Mouse (Mus musculus): ENCODE results near the gene Sc5d.

Gene Sc5d

DNA sequence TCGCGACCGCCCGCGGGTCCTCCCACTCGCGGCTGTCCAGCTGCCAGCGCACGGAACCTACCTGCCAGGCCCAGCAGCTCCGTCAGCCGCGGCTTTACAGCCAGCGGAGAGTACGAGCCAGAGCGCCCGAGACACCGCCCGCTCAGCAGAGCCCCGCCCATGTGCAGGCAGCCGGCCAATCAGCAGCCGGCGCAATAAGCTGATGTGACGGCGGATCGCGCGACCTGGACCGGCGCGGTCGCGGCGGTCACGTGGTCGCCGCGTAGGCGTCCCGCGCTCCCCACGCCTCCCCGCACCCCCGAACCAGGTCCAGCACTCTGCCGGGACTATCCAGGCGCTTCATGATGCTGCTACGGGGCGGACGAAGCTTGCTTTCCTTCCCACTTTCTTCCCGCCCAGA lies at the start of gene Sc5d:
TSS of gene Sc5d (minus strand) at position 112 of the 400 bp plus-strand sequence.
- in situ Hi-C loops (cut with MboI, MseI), result loop anchor here in 1 of 2 experiments (10.0 kb wide), 1 partner anchor 1019 kb away; no protein-coding TSS in a partner anchor

DNA sequence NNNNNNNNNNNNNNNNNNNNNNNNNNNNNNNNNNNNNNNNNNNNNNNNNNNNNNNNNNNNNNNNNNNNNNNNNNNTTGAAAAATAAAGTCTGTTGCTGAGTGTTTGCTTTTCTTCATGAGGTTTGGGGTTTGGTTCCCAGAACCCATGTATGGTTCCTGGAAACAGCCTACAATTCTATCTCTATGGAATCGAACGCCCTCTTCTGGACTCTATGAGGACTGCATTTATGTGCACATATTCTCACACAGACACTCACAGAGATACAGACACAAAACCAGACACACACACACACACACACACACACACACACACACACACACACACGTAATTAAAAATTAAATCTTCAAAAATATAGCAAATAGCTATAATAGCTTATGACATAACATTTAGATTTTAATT lies 47.3 kb upstream of the Sc5d start:
- in situ Hi-C loops (cut with MboI, MseI), result no loop called here

DNA sequence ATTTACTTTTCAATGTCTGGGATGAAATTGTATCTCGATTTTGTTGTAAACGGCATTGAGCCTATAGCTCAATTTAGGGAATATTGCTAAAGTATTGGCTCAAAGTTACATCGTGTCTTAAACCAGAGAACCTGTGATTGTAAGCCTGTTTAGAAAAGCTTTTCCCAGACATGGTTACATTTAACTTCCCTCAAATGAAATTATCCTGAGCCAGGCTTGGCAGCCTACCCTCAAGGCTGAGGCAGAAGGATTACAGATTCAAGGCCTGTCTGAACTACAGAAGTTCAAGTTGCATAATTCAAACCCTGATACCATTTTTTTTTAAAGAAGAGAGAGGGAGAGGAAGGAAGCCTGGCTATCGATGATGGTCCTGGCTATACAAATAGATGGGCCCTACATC lies 39.8 kb upstream of the Sc5d start:
- in situ Hi-C loops (cut with MboI, MseI), result no loop called here

DNA sequence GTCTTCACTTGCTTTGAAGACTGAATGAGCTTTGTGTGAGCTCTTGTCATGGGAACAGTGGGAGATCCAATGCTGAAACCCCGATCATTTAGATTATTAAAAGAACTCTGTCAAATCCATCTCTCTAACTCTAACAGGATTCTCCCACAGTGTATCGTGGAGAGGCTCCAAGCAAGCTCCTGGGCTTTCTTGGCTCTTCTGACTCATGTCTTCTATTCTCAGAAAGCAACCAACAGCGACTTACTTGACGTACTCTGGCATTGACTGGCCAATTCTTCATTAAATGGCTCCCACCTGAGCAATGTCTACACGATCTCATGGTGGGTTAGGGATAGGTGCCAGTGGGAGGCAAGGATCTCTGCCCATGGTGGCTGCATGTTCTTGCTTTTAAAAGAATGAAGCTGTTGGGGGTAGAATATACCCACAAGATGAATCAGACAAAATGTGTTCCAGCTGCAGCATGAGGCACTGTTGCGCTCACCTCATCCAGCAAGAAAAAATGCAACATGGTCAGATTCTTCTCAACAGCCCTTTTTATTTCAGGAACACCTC lies 37.1 kb upstream of the Sc5d start:
- in situ Hi-C loops (cut with MboI, MseI), result no loop called here

DNA sequence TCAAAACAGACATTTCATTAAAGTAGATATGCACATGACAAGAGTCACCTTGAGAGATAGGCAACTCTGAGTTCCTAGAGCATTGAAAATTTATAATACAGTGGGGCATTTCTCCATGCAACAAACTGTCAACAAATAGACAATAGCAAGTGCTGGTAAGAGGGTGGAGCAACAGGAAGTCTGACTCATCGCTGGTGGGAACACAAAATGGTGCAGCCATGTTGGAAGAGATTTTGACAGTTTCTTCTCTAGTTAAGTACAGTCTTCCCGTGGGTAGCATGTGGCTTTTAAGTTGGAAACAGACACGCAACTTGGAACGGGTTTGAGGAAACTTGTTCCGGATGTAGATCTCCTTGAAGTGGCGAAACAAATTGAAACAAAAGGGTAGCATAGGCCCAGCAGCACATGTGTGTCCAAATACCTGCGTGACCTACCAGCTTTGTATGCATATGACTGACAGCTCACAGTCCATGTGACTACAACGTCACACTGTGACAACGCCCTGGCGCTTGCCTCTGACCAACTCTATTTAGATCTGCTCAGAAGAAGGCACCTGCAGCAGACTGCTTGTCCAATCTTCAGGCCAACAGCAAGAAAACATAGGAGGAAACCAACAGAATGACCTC lies 32.4 kb upstream of the Sc5d start:
- in situ Hi-C loops (cut with MboI, MseI), result no loop called here

DNA sequence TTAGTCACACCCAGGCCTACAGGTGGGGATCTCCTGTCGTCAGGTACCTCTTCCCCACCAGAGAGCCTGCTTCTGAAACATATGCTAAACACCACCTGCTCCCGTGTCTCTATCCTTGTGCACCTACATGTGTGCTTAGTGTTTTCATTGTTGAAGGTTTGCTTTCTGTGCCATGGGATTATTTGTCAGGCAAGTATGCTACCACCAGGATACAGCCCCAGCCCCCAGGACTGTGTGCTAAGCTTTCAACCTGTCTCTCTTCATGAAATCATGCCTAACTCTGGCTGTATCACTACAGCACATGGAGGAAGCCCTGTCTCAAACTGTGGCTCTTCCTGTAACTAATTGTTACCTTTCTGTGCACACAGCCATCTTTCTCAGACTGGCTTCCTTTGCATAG lies 30.1 kb upstream of the Sc5d start:
- in situ Hi-C loops (cut with MboI, MseI), result no loop called here

DNA sequence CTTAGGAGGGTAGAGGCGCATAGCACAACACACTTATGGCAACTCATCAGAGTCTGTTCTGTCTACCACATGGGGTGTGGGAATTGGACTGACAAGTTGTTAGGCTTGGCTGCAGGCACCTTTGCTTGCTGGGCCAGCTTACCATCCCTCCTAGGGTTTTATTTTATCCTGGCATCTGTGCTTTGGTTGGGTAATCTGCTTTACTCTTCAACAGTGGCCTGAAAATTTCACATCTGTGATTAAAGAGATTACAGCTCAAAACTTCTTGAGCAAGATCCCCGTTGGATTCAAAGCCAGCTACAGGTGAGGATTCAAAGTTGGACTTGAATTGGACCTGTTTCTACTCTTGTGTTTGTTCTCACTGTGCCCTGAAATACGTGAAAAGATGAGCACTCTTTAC lies 29.5 kb upstream of the Sc5d start:
- in situ Hi-C loops (cut with MboI, MseI), result no loop called here

DNA sequence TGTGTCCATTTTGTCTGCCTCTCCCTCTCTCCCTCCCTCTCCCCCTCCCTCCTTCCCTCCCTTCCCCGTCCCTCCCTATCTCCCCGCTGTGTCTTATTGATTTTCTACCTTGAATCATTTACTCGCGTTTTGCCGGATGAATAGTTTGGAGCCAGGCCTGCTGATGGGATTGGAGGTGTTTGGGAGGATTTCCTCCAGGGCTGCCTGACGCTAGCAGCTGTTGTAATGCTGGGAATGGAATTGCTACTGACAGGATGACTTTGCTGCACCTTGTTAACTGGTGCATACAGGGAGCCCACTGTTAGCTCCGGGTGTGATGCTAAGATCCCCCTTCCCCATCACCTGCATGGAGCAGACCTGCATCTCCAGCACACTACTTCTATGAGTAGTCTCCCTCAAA lies 29.0 kb upstream of the Sc5d start:
- in situ Hi-C loops (cut with MboI, MseI), result no loop called here

DNA sequence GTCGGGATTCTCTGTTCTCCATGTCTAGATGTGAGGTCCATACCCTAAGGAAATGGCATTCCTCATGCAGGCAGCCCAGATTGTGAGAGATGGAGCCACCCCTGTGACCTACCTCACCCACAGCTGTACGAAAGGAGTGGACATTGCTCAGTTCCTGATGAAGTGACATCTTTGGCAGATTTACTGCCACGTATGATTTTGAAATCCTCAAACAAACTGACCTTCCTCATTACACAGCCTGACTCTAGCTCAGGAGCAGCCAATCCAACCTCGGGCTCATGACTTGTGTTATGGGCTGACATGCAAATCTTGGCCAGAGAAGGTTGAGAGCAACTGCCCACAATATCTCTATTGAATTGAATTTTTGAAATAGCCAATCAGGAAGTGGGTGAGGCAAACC lies 15.6 kb upstream of the Sc5d start:
- in situ Hi-C loops (cut with MboI, MseI), result no loop called here

DNA sequence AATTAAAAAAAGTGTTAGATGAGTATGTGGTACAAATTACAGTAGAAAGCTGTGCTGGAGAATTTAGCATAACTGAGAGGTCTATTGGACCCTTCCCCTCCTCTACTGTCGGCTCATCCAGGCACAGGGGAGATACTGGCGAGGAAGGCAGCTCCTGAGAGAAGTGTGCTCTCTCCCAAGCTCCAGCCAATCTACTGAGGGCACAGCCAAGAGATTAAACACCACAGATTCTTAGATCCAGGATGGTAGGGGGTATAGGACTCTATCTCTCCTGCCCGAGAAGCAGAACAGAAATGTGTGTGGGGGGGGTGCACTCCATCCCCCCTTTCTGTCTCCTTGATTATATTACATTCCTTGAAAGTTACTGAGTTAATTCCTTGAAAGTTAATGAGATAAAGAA lies 14.0 kb upstream of the Sc5d start:
- in situ Hi-C loops (cut with MboI, MseI), result no loop called here

DNA sequence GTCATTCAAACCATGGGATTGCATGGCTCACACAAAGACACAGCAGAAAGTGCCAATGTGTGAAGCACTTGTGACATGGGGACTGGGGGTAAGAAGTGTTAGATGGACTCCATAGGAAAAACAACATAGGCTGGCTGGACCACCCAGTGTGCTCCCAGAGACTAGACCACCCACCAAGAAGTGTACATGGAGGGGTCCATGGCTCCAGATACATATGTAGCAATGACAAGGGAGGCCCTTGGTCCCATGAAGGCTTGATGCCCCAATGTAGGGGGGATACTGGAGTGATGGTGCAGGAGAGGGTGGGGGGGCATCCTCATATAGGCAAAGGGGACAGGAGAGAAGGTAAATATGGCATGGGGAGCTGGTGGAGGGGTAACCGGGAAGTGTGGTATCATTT lies 13.6 kb upstream of the Sc5d start:
- in situ Hi-C loops (cut with MboI, MseI), result no loop called here

DNA sequence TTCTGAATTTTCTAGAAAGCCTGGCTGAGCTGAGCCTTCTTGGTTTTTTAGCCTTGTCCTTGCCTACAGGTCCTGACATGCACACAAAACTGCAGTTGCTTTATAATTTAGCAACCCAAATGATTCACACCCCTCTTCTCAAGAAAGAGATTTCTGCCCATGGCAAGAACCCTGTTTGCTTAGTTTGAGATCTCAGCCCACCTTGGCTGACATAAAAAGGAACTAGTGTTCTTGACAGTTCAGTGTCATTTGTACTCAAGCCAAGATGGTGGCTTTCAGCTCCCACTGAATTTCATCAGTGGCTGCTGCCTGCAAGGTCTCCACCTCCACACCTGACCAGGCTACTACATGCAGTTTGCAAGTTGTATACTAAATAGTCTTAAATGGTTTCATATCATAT lies 13.1 kb upstream of the Sc5d start:
- in situ Hi-C loops (cut with MboI, MseI), result no loop called here

DNA sequence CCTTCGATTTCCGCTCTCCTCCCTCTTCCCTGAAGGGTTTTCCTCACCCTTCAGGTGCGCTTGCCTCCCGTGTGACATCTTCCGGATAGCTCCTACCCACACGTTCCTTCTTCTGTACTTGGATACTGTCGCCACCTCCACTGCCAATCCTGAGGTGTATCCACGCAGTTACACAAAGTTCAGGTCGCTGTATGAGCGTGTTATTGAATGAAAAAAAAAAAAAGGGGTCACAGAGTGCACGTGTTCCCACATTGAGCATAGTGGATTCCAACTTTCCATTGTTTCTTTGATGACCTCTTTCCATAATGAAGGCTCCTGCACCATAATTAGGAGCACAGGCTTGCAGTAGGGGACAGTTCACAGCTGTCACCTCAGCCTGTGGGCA lies 11.7 kb upstream of the Sc5d start:
- in situ Hi-C loops (cut with MboI, MseI), result no loop called here

DNA sequence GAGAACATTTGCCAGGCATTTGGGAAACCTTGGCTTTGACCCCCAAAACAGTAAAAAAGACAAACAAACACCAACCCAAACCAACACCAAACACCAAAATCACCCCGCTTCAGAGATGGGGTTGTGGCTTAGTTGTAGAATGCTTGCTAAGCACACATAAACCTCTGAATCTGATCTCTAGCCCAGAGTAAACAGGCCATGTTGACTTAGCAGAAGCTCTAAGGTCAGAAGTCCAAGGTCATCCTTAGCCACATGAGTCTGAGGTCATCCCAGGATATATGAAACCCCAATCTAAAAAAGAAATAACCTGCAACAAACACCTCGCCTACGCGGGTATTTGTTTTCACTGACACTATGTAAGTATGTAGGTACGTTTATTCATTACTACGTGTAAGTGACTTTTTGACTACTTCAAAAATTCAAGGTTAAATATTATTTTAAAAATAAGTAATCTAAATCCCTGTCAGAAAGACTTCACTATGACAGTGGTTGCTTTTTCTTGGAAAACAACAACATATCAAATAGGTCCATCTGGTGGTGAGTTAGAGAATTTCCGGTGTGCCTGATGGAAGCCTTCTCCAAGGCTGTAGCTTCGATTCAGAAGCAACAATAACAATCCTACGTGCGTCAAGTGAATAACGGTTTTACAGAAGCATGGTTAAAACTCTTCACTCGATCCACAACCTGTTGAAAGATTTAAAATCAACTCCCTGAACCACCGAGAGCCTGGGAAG lies 11.1 kb upstream of the Sc5d start:
- in situ Hi-C loops (cut with MboI, MseI), result no loop called here

DNA sequence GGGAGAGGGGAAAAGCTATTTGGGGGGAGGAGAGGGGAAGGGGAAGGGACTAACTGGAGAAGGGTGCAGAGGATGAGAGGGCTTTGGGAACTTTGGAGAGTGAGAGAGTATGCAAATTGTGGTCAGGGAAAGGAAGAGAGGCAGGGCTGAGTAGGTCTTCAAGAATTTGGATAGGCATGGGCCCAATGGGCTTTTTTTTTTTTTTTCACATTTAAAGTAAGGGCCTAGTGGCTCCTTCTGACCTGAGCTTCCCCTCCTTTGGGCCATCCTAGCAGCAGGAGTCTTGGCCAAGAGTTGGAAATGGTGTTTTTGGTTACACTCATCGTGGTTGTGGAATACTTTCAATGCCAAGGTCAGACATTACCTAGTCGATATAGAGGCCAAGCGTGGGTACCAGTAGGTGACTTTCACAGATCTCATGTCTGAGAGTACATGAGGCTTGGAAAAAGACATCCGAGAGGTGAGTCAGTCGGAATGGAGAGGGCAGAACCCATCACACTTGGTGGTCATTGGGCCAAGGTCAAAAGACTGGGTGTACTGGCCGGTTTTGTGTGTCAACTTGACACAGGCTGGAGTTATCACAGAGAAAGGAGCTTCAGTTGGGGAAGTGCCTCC lies 9.7 kb upstream of the Sc5d start:
- in situ Hi-C loops (cut with MboI, MseI), result no loop called here

DNA sequence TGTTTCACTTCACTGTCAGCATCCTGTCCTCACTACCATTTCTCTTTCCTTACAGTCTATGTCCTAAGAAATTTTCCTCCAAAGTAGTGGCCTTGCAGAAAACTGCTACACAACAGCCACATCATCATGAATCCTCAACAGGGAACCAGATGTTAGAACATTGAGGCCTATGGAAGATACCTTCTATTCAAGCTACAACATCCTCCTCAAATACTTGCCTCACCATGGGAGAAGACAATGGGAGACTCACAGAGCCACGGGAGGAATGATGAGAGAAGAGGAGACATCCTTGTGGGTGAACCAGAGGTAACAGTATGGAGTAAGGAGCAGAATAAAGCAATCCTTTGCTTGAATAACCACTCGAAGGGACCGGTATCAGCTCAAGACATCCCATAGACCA lies 9.1 kb upstream of the Sc5d start:
- in situ Hi-C loops (cut with MboI, MseI), result no loop called here

DNA sequence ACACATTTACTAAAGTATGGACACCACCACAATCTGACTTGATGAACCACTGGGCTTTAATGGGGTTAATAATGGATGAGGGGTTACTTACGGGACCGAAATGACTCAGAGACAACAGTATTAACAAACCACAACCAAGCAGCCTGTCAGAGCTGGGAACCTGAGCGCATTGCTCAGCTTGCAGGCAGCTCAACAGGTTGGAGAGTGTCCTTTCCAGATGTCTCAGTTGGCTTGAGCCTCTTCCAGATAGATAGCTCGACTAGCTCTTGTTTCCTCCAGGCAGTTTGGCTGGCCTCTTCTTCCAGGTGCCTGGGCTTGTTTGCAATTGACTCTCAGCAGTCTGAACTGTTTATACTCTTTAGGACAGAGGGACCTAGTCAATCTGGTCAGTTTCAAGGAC lies 8.6 kb upstream of the Sc5d start:
- in situ Hi-C loops (cut with MboI, MseI), result no loop called here

DNA sequence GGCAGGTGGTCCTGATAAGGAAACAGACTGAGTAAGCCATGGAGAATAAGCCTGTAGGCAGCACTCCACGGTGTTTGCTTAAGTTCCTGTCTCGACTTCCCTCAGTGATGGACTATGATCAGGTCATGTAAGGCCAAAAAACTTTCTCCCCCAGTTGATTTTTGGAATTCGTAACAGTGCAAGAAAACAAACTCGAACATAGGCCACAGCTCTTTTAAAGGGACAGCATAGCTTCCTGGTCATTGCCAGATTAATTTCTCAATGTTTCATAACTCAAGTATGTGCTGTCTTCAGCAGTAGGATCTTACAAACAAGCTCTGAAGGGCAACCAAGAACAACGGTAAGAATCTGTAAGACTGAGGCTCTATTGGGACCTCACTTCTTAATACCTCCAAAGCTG lies 7.4 kb upstream of the Sc5d start:
- in situ Hi-C loops (cut with MboI, MseI), result no loop called here

DNA sequence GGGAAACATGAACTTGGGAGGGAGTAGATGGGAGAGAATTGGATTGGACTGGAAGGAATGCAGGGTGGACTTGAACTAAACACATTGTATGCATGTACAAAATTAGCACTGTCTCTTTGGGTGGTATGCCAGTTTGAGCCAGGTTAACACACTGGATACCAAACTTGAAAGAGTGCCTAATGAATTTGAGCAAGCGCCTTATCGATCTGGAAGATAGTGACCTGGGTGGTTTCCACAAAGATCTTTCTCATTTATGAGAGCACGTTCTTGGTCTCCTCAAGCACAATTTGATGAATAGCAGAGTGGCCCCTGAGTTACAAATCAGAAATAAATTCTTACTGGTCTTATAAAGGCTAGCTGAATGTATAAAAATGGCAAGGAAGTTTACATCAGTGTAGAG lies 6.6 kb upstream of the Sc5d start:
- in situ Hi-C loops (cut with MboI, MseI), result no loop called here

DNA sequence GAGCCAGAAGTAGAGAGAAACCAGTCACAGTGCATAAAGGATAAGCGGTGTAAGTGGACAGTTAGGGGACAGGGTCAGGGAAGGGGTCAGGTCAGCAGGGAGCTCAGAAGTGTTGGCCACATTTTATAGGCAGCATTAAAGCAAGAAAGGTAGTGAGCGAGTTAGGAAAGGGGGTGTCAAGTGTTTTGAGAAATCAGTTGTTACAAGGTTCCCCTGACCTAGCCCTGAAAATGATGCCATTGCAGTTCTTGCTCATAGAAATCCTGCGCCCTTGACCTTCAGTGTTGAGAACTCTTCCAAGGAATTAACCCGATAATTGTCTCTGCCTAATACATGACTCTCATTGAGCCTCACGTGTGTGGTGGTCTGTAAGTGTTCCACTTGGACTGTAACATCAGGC lies 6.0 kb upstream of the Sc5d start:
- in situ Hi-C loops (cut with MboI, MseI), result no loop called here

DNA sequence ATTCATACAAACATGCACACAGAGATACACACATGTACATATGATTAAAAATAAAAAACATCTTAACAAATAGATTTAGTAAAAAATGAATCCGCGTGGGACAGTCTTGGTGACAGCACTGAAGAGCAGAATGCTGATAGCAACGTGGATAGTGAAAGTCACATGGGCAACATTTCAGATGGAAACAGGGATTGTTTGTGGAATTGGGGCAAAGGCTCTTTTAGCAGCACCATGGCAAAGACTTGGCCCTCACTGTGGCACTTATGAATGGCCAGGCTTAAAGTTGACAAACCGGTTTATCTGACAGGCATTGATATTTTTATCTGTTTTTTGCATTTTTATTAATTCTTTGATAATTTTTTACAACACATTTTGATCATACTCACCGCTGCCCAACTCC lies 4.3 kb upstream of the Sc5d start:
- in situ Hi-C loops (cut with MboI, MseI), result loop anchor here in 1 of 2 experiments (10.0 kb wide), 1 partner anchor 1024 kb away; no protein-coding TSS in a partner anchor

DNA sequence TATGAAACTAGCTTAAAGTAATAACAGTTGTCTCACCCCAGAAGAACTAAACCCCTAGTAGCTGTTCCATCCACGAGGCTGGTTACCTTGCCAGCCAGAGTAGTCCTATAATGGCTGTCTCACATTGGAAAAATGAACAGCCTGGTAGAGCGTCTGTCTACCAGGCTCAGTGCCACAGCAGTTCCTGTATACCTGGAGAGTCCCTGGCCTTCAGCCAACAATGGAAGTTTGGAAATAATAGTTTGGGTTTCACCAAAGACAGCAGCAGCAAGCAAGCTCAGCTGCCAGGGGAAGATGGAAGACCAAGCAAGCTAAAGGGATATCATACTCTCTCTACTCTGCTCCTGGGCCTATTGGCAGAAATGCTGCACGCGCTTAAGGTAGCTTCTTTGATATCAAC lies 1.3 kb upstream of the Sc5d start:
- in situ Hi-C loops (cut with MboI, MseI), result loop anchor here in 1 of 2 experiments (10.0 kb wide), 1 partner anchor 1021 kb away; no protein-coding TSS in a partner anchor

DNA sequence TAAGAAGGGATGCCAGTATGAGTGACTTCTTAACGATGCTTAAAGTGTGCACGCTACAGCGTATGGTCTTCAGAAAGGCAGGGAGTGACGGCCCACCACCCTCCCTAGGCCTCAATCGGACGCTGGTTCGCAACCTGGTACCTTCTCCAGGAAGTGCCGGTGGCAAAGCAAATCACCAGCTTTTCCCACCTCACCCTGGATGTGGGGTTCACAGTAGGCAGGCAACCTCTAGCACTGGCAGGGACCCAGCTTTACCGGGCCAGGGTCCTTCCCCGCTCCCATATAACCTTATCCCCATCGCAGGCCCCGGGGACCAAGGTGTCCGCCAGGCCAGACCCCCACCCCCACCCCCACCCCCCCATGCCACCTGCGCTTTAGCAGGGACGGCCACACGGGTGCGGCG lies 346 bp downstream of the Sc5d start:
- in situ Hi-C loops (cut with MboI, MseI), result loop anchor here in 1 of 2 experiments (10.0 kb wide), 1 partner anchor 1019 kb away; no protein-coding TSS in a partner anchor

Measured in T-helper 17 cell (primary cell).